Mouse (Mus musculus) stomach, postnatal 0 days (tissue): ENCODE data around the gene Rasgef1b. TPM values are rescaled to one million over a fixed set of nuclear protein-coding genes. Genes with fewer than 3 reads are reported as not detected.
A peak's percentile ranks its signal among the peaks of the same experiment; 100 is the strongest.

Experiments used
- ATAC-seq: fragments of 200-750 bp; cut with Nextera tagmentation; 2 replicates; pipeline ENCODE4 v1.8.0; 2017; ENCODE audit not compliant: low FRiP score, low TSS enrichment
- DNase-seq: peaks from one replicate; pipeline ENCODE4 v3.0.0-alpha.2; 2016; ENCODE audit warnings: low spot score
- H3K27ac ChIP-seq: fragments of 300-500 bp; sonication (generic); replicated peaks from 2 replicates; pipeline ENCODE4 v1.5.1; 2014; ENCODE audit warnings: mild to moderate bottlenecking, control low read depth
- H3K27me3 ChIP-seq: fragments of 300-500 bp; sonication (generic); 2 replicates; pipeline ENCODE4 v1.6.1; 2014; ENCODE audit warnings: low read length; ENCODE audit not compliant: control insufficient read depth, insufficient read depth
- H3K36me3 ChIP-seq: fragments of 300-500 bp; sonication (generic); 2 replicates; pipeline ENCODE4 v1.6.1; 2014; ENCODE audit warnings: low read length, mixed read lengths; ENCODE audit not compliant: control insufficient read depth, insufficient read depth
- H3K4me1 ChIP-seq: fragments of 300-500 bp; sonication (generic); replicated peaks from 2 replicates; pipeline ENCODE4 v1.6.1; 2014; ENCODE audit warnings: antibody characterized with exemption; ENCODE audit not compliant: control insufficient read depth, insufficient read depth
- H3K4me2 ChIP-seq: fragments of 300-500 bp; sonication (generic); replicated peaks from 2 replicates; pipeline ENCODE4 v1.6.1; 2014; ENCODE audit warnings: low read depth, mild to moderate bottlenecking, control low read depth, moderate library complexity
- H3K4me3 ChIP-seq: fragments of 300-500 bp; sonication (generic); 2 replicates; pipeline ENCODE4 v1.5.1; 2014; ENCODE audit warnings: low read depth, low read length, control low read depth
- H3K9ac ChIP-seq: fragments of 300-500 bp; sonication (generic); 2 replicates; pipeline ENCODE4 v1.6.1; 2014; ENCODE audit warnings: mild to moderate bottlenecking, low read length, control low read depth, mixed read lengths
- H3K9me3 ChIP-seq: fragments of 300-500 bp; sonication (generic); 2 replicates; pipeline ENCODE4 v1.6.1; 2016; ENCODE audit warnings: low read length; ENCODE audit not compliant: control insufficient read depth
- CTCF ChIP-seq: IDR thresholded peaks from 2 replicates; pipeline ENCODE4 v1.5.1; 2016; ENCODE audit warnings: antibody characterized with exemption, low read depth, mild to moderate bottlenecking, moderate library complexity
- EP300 ChIP-seq: optimal IDR thresholded peaks from 2 replicates; pipeline ENCODE3; 2016; ENCODE audit warnings: antibody characterized with exemption
- WGBS: fragments of 180-500 bp; shearing (Covaris S2); extraction: QIAGEN DNeasy Blood & Tissue Kit; methylation state at CpG from one replicate; pipeline ENCODE4 v1.1.7; 2014; 5-methylcytosine and 5-hydroxymethylcytosine counted together
- polyA plus RNA-seq: library from polyadenylated mRNA; unstranded; fragments of >200 nt; fragmentation: Nextera tagmentation; extraction: Ambion mirVana; gene quantifications from 2 replicates; pipeline ENCODE4 v1.2.1, GENCODE M21; 2015

The Rasgef1b gene
- polyA plus RNA-seq, 1 experiment from 2014 or later, result 37.4 TPM

GRCm38 (mm10) chr5:99585166-99585898 is 143.5 kb downstream of the Rasgef1b start:
- 59% methylated on average over 5 of the region's 5 CpGs for WGBS

GRCm38 (mm10) chr5:99584266-99584665 is 144.6 kb downstream of the Rasgef1b start:
- H3K9me3 ChIP-seq, result no peaks in the 10 kb centered on the region
- H3K4me1 ChIP-seq, result no peaks in the 10 kb centered on the region
- DNase-seq (no peak), ATAC-seq (no peak)
- WGBS, result 79% methylated on average over 9 of the region's 9 CpGs
- H3K27me3 ChIP-seq, result no peaks in the 10 kb centered on the region
- no peak for TF ChIP-seq EP300
- TF ChIP-seq CTCF, result no peak
- no peaks in the 10 kb centered on the region for H3K36me3 ChIP-seq
- H3K4me2 ChIP-seq, result no peak overlapping the region
- H3K27ac ChIP-seq, result no peak overlapping the region
- H3K9ac ChIP-seq, result no peak overlapping the region
- no peak overlapping the region for H3K4me3 ChIP-seq

More at GRCm38 (mm10) chr5:99585166-99585898, 143.5 kb downstream of the Rasgef1b start:
- TF ChIP-seq CTCF (no peak), EP300 (no peak)
- no peaks in the 10 kb centered on the region for H3K27me3 ChIP-seq
- H3K4me1 ChIP-seq, result no peaks in the 10 kb centered on the region
- no peaks in the 10 kb centered on the region for H3K9me3 ChIP-seq
- H3K4me2 ChIP-seq, result no peak overlapping the region
- H3K27ac ChIP-seq, result no peak overlapping the region
- H3K9ac ChIP-seq, result no peak overlapping the region
- DNase-seq (no peak), ATAC-seq (no peak)
- H3K4me3 ChIP-seq, result no peak overlapping the region
- no peaks in the 10 kb centered on the region for H3K36me3 ChIP-seq

GRCm38 (mm10) chr5:99582055-99582454 is 146.8 kb downstream of the Rasgef1b start:
- Histone ChIP-seq H3K9ac (no peak overlapping the region), H3K4me3 (no peak overlapping the region), H3K4me2 (no peak overlapping the region), H3K27me3 (no peaks in the 10 kb centered on the region), H3K9me3 (no peaks in the 10 kb centered on the region), H3K27ac (no peak overlapping the region), H3K4me1 (no peaks in the 10 kb centered on the region), H3K36me3 (no peaks in the 10 kb centered on the region)
- ATAC-seq, result no peak
- DNase-seq, result no peak
- WGBS, result 41% methylated on average over 5 of the region's 5 CpGs
- TF ChIP-seq EP300, result no peak
- no peak for TF ChIP-seq CTCF

GRCm38 (mm10) chr5:99578692-99579091 is 150.2 kb downstream of the Rasgef1b start:
- Histone ChIP-seq H3K4me3 (no peak overlapping the region), H3K36me3 (no peaks in the 10 kb centered on the region), H3K27ac (no peak overlapping the region), H3K27me3 (no peaks in the 10 kb centered on the region), H3K9ac (no peak overlapping the region), H3K4me1 (no peaks in the 10 kb centered on the region), H3K9me3 (no peaks in the 10 kb centered on the region), H3K4me2 (no peak overlapping the region)
- 10% methylated on average over 4 of the region's 4 CpGs for WGBS
- TF ChIP-seq CTCF (peak; percentile 89), EP300 (no peak)
- DNase-seq, result peak; percentile 67
- peak; percentile 89 for ATAC-seq

- no peaks in the 10 kb centered on the region for H3K9me3 ChIP-seq
- ATAC-seq, result no peak
- no peak overlapping the region for H3K27ac ChIP-seq
- WGBS, result 71% methylated on average over 8 of the region's 8 CpGs
- no peaks in the 10 kb centered on the region for H3K36me3 ChIP-seq
- no peaks in the 10 kb centered on the region for H3K4me1 ChIP-seq
- no peak overlapping the region for H3K4me2 ChIP-seq
- DNase-seq, result no peak
- TF ChIP-seq EP300 (no peak), CTCF (no peak)
- no peaks in the 10 kb centered on the region for H3K27me3 ChIP-seq
- no peak overlapping the region for H3K4me3 ChIP-seq
- no peak overlapping the region for H3K9ac ChIP-seq
These were observed 153.0 kb downstream of the Rasgef1b start for GRCm38 (mm10) chr5:99575897-99576296.

- Histone ChIP-seq H3K27ac (no peak overlapping the region), H3K4me2 (no peak overlapping the region), H3K4me3 (no peak overlapping the region), H3K9ac (no peak overlapping the region), H3K36me3 (no peaks in the 10 kb centered on the region), H3K27me3 (no peaks in the 10 kb centered on the region), H3K9me3 (no peaks in the 10 kb centered on the region), H3K4me1 (no peaks in the 10 kb centered on the region)
- DNase-seq (no peak), ATAC-seq (no peak)
- TF ChIP-seq CTCF (no peak), EP300 (no peak)
- 53% methylated on average over 8 of the region's 8 CpGs for WGBS
These were observed 164.2 kb downstream of the Rasgef1b start for GRCm38 (mm10) chr5:99564501-99565323.
